Mouse (Mus musculus) MEL (cell line): ENCODE measurements around the gene Erfe. TPM values are rescaled to one million over a fixed set of nuclear protein-coding genes. Genes with fewer than 3 reads are reported as not detected.
A peak's percentile ranks its signal among the peaks of the same experiment; 100 is the strongest.

ENCODE experiments used
- DNase-seq: peaks from one replicate; pipeline ENCODE4 v3.0.0; 2011; ENCODE audit warnings: low read depth, low spot score
- H3K27ac ChIP-seq: 2 replicates; pipeline ENCODE4 v1.5.1; 2012; ENCODE audit warnings: low read depth, mild to moderate bottlenecking, control low read depth, low read length, moderate library complexity; ENCODE audit not compliant: control insufficient read depth
- H3K27me3 ChIP-seq, 2 experiments: fragments of 150-350 bp in 1 of 2; sonication (generic) in 1 of 2; 2 replicates each; pipeline ENCODE4 v1.6.1; 2012; ENCODE audit warnings: low read length in 2 of 2, mild to moderate bottlenecking in 2 of 2, improper control_type of control experiment in 1 of 2, moderate library complexity in 1 of 2; ENCODE audit not compliant: insufficient read depth in 2 of 2, control insufficient read depth in 1 of 2
- H3K36me3 ChIP-seq, 2 experiments: 2 replicates each; pipeline ENCODE4 v1.6.1; 2012 to 2014; ENCODE audit warnings: low read length in 2 of 2, improper control_type of control experiment in 1 of 2, inconsistent platforms in 1 of 2, mild to moderate bottlenecking in 1 of 2; ENCODE audit not compliant: insufficient read depth in 2 of 2, control insufficient read depth in 1 of 2
- H3K4me1 ChIP-seq, 2 experiments: fragments of 150-350 bp in 1 of 2; sonication (generic) in 1 of 2; 2 replicates each; pipeline ENCODE4 v1.6.1; 2012; ENCODE audit warnings: low read length in 2 of 2, improper control_type of control experiment in 1 of 2, mild to moderate bottlenecking in 1 of 2; ENCODE audit not compliant: insufficient read depth in 2 of 2, control insufficient read depth in 1 of 2
- H3K4me3 ChIP-seq, 2 experiments: fragments of 150-350 bp in 1 of 2; sonication (generic) in 1 of 2; 2 replicates each; pipeline ENCODE4 v1.5.1; 2012; ENCODE audit warnings: low read depth in 2 of 2, low read length in 2 of 2, mild to moderate bottlenecking in 2 of 2, moderate library complexity in 2 of 2, control low read depth in 1 of 2, improper control_type of control experiment in 1 of 2; ENCODE audit not compliant: control insufficient read depth in 1 of 2, insufficient read depth in 1 of 2
- H3K79me2 ChIP-seq: 2 replicates; pipeline ENCODE4 v1.6.1; 2012; ENCODE audit warnings: mild to moderate bottlenecking, low read length, moderate library complexity; ENCODE audit not compliant: control insufficient read depth, poor library complexity, insufficient read depth
- H3K9ac ChIP-seq: 2 replicates; pipeline ENCODE4 v1.6.1; 2012; ENCODE audit warnings: low read depth, mild to moderate bottlenecking, control low read depth, low read length, moderate library complexity; ENCODE audit not compliant: control insufficient read depth, poor library complexity, severe bottlenecking
- H3K9me3 ChIP-seq: fragments of 150-350 bp; sonication (generic); replicated peaks from 2 replicates; pipeline ENCODE4 v1.6.1; 2012; ENCODE audit warnings: mild to moderate bottlenecking, low read length, improper control_type of control experiment, moderate library complexity; ENCODE audit not compliant: insufficient read depth
- CHD1 ChIP-seq: IDR thresholded peaks from 2 replicates; pipeline ENCODE4 v1.6.1; 2012; ENCODE audit warnings: low read depth, mild to moderate bottlenecking, inconsistent platforms, low read length, improper control_type of control experiment
- CHD2 ChIP-seq: IDR thresholded peaks from 2 replicates; pipeline ENCODE4 v1.6.1; 2011; ENCODE audit warnings: low read length, improper control_type of control experiment
- E2F4 ChIP-seq: IDR thresholded peaks from 2 replicates; pipeline ENCODE4 v1.6.1; 2011; ENCODE audit warnings: low read depth, low read length, improper control_type of control experiment, borderline replicate concordance
- EP300 ChIP-seq, 2 experiments: IDR thresholded peaks; 2 replicates each; pipeline ENCODE4 v1.6.1; 2011; ENCODE audit warnings: improper control_type of control experiment in 2 of 2, low read length in 2 of 2, low read depth in 1 of 2, mild to moderate bottlenecking in 1 of 2
- ETS1 ChIP-seq: IDR thresholded peaks from 2 replicates; pipeline ENCODE4 v1.6.1; 2012; ENCODE audit warnings: low read depth, mild to moderate bottlenecking, inconsistent platforms, low read length, improper control_type of control experiment, moderate library complexity
- GABPA ChIP-seq: IDR thresholded peaks from 2 replicates; pipeline ENCODE4 v1.6.1; 2012; ENCODE audit warnings: low read depth, mild to moderate bottlenecking, inconsistent platforms, low read length, improper control_type of control experiment, moderate library complexity
- GATA1 ChIP-seq: IDR thresholded peaks from 2 replicates; pipeline ENCODE4 v1.6.1; 2011; ENCODE audit warnings: low read depth, low read length, improper control_type of control experiment
- JUND ChIP-seq: IDR thresholded peaks from 2 replicates; pipeline ENCODE4 v1.6.1; 2011; ENCODE audit warnings: low read depth, mild to moderate bottlenecking, improper control_type of control experiment, low read length
- KAT2A ChIP-seq: conservative IDR thresholded peaks from 2 replicates; pipeline ENCODE4 v1.6.1; 2012; ENCODE audit warnings: low read depth, low read length, improper control_type of control experiment, inconsistent platforms
- MAFK ChIP-seq: IDR thresholded peaks from 2 replicates; pipeline ENCODE4 v1.6.1; 2011; ENCODE audit warnings: low read depth, mild to moderate bottlenecking, low read length, improper control_type of control experiment, borderline replicate concordance
- MAX ChIP-seq: IDR thresholded peaks from 2 replicates; pipeline ENCODE4 v1.6.1; 2011; ENCODE audit warnings: low read length, improper control_type of control experiment
- MXI1 ChIP-seq: IDR thresholded peaks from 2 replicates; pipeline ENCODE4 v1.6.1; 2011; ENCODE audit warnings: mild to moderate bottlenecking, low read depth, low read length, improper control_type of control experiment
- MYB ChIP-seq: IDR thresholded peaks from 2 replicates; pipeline ENCODE4 v1.6.1; 2011; ENCODE audit warnings: mild to moderate bottlenecking, low read depth, low read length, improper control_type of control experiment
- NELFE ChIP-seq: IDR thresholded peaks from 2 replicates; pipeline ENCODE4 v1.6.1; 2011; ENCODE audit warnings: low read depth, low read length, improper control_type of control experiment
- NRF1 ChIP-seq: IDR thresholded peaks from 2 replicates; pipeline ENCODE4 v1.6.1; 2014; ENCODE audit warnings: low read depth, mild to moderate bottlenecking, inconsistent platforms, low read length, improper control_type of control experiment, moderate library complexity; ENCODE audit not compliant: poor library complexity, insufficient read depth, severe bottlenecking
- POLR2AphosphoS5 ChIP-seq: IDR thresholded peaks from 2 replicates; pipeline ENCODE4 v1.6.1; 2012; ENCODE audit warnings: low read depth, borderline replicate concordance, mild to moderate bottlenecking, inconsistent platforms, low read length, moderate library complexity, mixed read lengths
- RAD21 ChIP-seq: IDR thresholded peaks from 2 replicates; pipeline ENCODE4 v1.6.1; 2011; ENCODE audit warnings: mild to moderate bottlenecking, low read depth, low read length, improper control_type of control experiment
- RCOR1 ChIP-seq: IDR thresholded peaks from 2 replicates; pipeline ENCODE4 v1.6.1; 2012; ENCODE audit warnings: low read depth, mild to moderate bottlenecking, inconsistent platforms, low read length, improper control_type of control experiment
- SIN3A ChIP-seq: IDR thresholded peaks from 2 replicates; pipeline ENCODE4 v1.6.1; 2012; ENCODE audit warnings: low read length, improper control_type of control experiment, inconsistent platforms
- SMC3 ChIP-seq: IDR thresholded peaks from 2 replicates; pipeline ENCODE4 v1.6.1; 2011; ENCODE audit warnings: low read depth, low read length, improper control_type of control experiment
- TCF12 ChIP-seq: IDR thresholded peaks from 2 replicates; pipeline ENCODE4 v1.6.1; 2014; ENCODE audit warnings: low read depth, mild to moderate bottlenecking, inconsistent platforms, low read length, improper control_type of control experiment, moderate library complexity
- UBTF ChIP-seq: IDR thresholded peaks from 2 replicates; pipeline ENCODE4 v1.6.1; 2012; ENCODE audit warnings: low read depth, mild to moderate bottlenecking, inconsistent platforms, low read length, improper control_type of control experiment, moderate library complexity, borderline replicate concordance; ENCODE audit not compliant: insufficient read depth
- USF2 ChIP-seq, 2 experiments: IDR thresholded peaks; 2 replicates each; pipeline ENCODE4 v1.6.1; 2011 to 2012; ENCODE audit warnings: improper control_type of control experiment in 2 of 2, low read length in 2 of 2, borderline replicate concordance in 1 of 2, inconsistent platforms in 1 of 2, low read depth in 1 of 2, mild to moderate bottlenecking in 1 of 2; ENCODE audit not compliant: insufficient read depth in 1 of 2
- polyA plus RNA-seq, 2 experiments: library from polyadenylated mRNA; stranded (reverse) in 1 of 2; unstranded in 1 of 2; fragments of >175 nt in 1 of 2; fragments of >200 nt in 1 of 2; gene quantifications; 2 replicates each; pipeline versions ENCODE4 v1.2.1 to v1.2.4; 2012; ENCODE audit warnings: low replicate concordance in 2 of 2, low read depth in 1 of 2; ENCODE audit not compliant: insufficient read length in 2 of 2, insufficient read depth in 1 of 2, missing spikeins in 1 of 2
- total RNA-seq: library from RNA; depleted of rRNA; stranded (reverse); fragments of 300-350 nt; gene quantifications from 2 replicates; pipeline ENCODE4 v1.2.3, GENCODE M21; 2012

Erfe gene
- total and polyA plus RNA-seq, 3 experiments, result 4.6 to 9.1 TPM; not detected in 1

DNA sequence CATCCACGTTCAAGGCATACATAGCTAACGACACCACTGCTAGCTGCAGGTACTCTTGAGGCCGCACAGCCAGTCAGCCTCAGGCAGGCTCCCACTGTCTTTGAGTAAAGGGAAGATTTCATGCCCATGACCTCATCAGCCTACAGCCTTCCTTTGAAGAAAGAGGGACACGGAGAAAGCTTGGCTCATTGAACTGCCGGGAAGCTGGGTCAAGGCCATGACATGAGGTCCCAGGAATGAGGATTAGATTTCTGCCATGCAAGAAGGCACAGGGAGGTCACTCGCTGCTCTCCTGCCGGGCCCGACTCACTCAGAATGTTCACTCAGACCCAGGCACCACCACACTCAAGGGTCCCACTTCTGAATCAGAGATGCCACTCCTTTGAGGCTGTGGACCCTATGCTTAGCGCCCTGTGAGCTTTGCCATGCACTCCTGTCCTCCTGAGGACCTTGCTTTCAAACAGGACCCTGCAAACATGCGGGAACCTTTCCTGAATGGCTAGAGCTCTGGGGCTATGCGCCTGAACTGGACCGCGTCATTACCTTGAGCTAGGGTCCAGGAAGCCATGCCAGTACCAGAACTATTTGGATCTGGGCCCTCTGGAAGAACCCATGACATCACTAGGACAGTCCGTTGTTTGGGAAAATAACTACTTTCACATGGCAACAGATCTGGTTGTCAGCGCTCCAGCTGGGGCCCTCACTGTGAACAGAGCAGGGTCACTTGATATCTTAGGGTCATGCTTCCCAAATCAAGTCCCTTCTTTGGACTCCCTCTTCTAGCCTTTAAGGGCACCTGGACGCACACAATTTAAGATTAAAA, 1.2 kb upstream of the Erfe start:
- Histone ChIP-seq H3K27ac (no peak overlapping the region), H3K36me3 (0 out of 4 replicates have a peak, but pooled peaks cover 0 to 2% of the 10 kb centered on the region in 2 experiments), H3K79me2 (peaks cover 4% of the 10 kb centered on the region), H3K27me3 (no peaks in the 10 kb centered on the region), H3K4me3 (no peak overlapping the region), H3K9ac (no peak overlapping the region), H3K9me3 (no peaks in the 10 kb centered on the region), H3K4me1 (peaks cover 0 to 8% of the 10 kb centered on the region in 2 experiments; a peak in 2 of 4 replicates)
- no peak for TF ChIP-seq ETS1
- TF ChIP-seq MXI1, result no peak
- TF ChIP-seq SMC3, result no peak
- TF ChIP-seq SIN3A, result no peak
- DNase-seq, result no peak

DNA sequence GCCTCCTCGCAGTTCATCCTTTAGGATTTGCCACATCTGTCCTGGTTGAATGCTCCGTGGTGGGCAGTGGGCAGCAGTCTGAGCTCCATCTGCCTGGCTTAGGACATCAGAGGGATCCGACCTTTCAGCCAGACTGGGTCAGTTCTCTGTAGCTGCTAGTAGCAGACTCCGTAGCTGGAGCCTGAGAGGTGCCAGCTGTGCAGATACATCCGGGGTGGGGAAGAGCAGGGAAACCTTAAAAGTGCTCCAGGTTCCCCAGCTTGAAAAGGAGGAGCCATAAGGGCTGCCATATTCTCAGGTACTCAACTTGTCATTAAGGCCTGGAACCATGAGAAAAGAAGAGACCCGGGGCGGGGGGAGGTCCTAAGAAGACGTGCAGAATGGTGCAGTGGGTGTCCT, 415 bp upstream of the Erfe start:
- no peak for DNase-seq
- Histone ChIP-seq H3K79me2 (peaks cover 4% of the 10 kb centered on the region), H3K4me3 (peak overlapping the region; percentile 31 to 70; a peak in 3 of 4 replicates), H3K36me3 (0 out of 4 replicates have a peak, but pooled peaks cover 0 to 2% of the 10 kb centered on the region in 2 experiments), H3K27ac (no peak overlapping the region), H3K4me1 (peaks cover 0 to 8% of the 10 kb centered on the region in 2 experiments; a peak in 2 of 4 replicates), H3K9me3 (no peaks in the 10 kb centered on the region), H3K9ac (peak overlapping the region; percentile 79), H3K27me3 (no peaks in the 10 kb centered on the region)
- TF ChIP-seq MAFK (no peak), GATA1 (no peak), E2F4 (no peak), RAD21 (no peak), EP300 (IDR thresholded peaks at IDR 0.05; ENCODE audit: low read depth in 1 of 2, low read length in 2 of 2) (no peak), NRF1 (no peak), MAX (no peak), CHD2 (no peak)

DNA sequence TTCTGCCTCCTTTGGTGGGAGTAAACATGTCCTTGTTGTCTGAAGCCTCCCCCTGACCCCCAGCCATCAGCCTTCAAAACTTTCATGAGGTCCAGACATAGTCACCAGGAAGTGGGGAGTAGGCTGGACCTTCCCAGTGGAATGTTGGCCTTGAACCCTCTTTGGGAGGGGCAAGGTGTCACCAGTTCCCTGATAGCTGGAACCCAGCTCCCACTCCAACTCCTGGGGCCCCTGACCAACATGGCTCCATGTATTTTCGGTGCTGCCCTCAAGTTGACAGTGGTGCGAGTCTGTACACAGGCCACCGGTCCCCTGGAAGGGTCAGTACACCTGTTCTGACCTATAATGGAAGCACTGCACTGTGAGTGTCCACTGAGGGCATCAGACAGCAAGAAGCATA, 1.1 kb downstream of the Erfe start:
- Histone ChIP-seq H3K9me3 (no peaks in the 10 kb centered on the region), H3K27ac (no peak overlapping the region), H3K9ac (no peak overlapping the region), H3K36me3 (0 out of 4 replicates have a peak, but pooled peaks cover 0 to 2% of the 10 kb centered on the region in 2 experiments), H3K4me3 (peak overlapping the region in 1 of 2 experiments; percentile 70; a peak in 1 of 4 replicates), H3K79me2 (peaks cover 4% of the 10 kb centered on the region), H3K27me3 (no peaks in the 10 kb centered on the region), H3K4me1 (peaks cover 0 to 8% of the 10 kb centered on the region in 2 experiments; a peak in 2 of 4 replicates)
- no peak for DNase-seq
- no peak for TF ChIP-seq GABPA
- no peak for TF ChIP-seq KAT2A
- no peak for TF ChIP-seq ETS1
- no peak for TF ChIP-seq POLR2AphosphoS5
- TF ChIP-seq RAD21, result no peak
- no peak for TF ChIP-seq SMC3
- no peak for TF ChIP-seq RCOR1
- no peak for TF ChIP-seq JUND
- TF ChIP-seq SIN3A, result no peak
- no peak for TF ChIP-seq UBTF
- no peak for TF ChIP-seq CHD2
- TF ChIP-seq NRF1, result no peak
- TF ChIP-seq CHD1, result no peak
- TF ChIP-seq NELFE, result no peak
- no peak for TF ChIP-seq USF2 (IDR thresholded peaks at IDR 0.05; ENCODE audit: borderline replicate concordance in 1 of 2, insufficient read depth in 1 of 2, low read depth in 1 of 2, low read length in 2 of 2)
- no peak for TF ChIP-seq MYB
- no peak for TF ChIP-seq TCF12
